Mouse (Mus musculus): ENCODE measurements around the gene Gfpt2.
"Not testable (repeated sequence)": the region's sequence is repeated elsewhere in the genome, so short reads cannot be mapped to it uniquely, and the experiment has no call there.

Gfpt2 gene

DNA sequence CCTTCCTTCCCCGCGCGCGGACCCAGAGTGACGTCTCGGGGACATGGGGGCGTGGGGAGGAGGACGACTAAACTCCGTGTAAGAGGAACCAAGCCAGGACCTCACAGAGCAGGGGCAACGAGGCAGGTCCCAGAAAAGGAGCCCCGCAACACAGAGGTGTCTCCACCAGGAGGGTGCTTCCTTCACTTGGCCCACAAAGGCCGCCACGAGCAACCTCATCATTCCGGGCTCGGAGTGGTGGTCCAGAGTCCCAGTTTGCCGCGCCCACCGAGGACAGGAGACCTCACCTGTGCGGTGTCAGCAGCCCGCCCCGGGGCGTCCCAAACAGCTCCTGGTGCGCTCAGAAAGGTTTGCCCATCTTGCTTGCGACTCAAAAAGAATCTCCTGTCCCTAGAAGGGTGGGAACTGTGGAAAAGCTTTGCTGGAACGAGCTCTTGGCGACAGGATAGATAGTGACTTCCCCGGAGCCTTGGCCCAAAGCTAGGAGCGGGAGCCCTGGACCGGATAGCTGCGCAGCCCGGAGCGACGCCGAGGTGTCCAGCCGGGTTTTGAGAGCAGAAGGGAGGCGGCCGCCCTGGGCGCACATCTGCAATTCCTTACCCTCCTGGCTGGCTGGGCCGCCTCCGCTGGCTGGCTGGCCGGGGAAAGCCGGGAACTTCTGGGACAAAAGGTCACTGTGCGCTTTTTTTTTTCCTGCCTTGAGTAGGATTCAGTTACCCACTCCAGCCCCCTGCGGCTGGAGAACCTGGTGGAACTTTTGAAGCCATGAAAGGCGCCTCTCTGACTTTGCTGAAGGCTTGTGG lies 565 bp downstream of the Gfpt2 start:
- DNase-seq: peak; percentile 42 to 62

DNA sequence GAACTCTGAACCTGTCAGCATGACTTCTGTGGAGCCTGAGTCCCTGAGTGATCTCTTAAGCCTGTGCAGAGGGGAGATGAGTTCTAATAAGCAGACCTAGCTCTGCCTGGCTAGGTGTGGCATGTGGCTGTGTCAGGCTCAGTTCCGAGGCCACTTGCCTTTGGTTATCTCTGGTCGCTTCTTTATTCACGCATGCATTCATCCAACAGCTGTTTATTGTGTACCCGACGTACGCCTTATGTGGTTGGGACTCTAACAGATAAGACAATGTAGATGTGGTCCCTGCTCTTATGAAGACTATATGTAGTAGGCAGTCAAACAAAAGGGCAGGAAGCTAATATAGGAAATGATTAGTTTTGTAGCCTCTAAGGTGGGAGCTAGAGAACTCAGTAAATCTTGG lies 5.0 kb downstream of the Gfpt2 start:
- no peak for DNase-seq

DNA sequence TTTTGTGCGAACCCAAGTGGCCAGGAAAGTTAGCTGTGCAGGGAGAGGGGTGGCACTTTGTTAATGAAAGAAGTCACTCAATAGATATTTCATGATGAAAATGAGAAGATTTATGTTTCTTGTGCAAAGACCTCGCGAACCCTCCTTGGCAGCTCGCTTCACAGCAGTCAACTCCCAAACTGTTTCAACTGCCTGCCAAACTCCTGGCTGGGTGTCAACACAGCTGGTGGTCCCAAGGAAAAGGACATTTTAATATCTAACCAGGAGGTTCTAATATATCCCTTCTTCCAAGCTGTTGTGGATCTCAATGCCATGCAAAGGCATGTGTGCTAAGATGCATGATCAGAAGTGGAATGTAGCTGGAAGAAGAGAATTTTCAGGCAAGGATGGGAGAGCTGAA lies 7.5 kb downstream of the Gfpt2 start:
- no peak for DNase-seq

DNA sequence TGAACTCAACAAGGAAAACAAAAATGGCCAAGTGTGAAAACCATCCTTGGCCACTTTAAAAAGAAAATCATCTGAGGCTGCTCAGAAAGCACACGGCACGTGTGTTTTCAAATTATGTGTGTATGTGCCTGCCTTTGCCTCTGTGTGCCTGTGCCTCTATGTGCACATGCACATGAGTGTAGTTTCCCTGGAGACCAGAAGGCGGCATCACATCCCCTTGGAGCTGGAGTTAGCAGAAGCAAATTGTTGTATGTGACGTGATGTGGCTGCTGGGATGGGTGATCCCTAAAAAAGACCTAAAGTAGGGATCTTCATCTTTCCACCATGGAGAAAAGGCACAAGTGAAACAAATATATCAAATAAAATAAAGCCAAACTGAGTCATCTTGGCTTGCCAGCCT lies 9.8 kb downstream of the Gfpt2 start:
- DNase-seq: no peak

DNA sequence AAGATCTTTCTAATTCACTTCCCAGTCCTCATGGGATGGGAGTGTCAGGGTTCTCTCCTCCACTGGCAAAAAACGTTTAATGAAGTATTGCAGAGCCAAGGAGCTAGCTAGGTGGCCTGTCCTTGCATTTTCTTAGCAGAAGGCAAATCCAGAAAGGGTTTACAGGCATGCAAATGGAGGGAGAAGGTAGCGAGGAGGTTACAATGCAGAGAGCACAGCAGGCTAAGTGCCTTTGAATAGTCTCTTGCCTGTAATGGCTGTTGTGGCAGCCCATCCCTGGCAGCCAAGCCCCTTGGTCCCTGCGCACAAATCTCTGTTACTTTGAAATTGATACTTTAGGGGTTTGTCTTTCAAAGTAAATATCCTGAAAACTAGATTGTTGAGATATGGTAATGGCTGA lies 12.2 kb downstream of the Gfpt2 start:
- no peak for DNase-seq

DNA sequence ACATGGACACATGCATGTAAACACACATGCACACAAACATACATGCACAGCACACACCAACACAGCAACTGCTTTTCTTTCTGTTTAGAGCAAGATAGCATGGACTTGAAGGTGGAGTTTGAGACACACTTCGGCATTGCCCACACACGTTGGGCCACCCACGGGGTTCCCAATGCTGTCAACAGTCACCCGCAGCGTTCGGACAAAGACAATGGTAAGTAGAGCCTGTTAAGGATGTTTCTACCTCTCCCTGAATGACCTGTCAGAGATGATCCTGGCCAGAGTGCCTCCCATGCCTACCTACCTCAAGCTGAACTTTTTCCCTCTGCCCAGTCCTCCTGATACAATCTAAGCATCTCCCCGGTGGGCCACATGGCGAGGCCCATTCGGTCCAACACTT lies 15.0 kb downstream of the Gfpt2 start:
- DNase-seq: no peak

DNA sequence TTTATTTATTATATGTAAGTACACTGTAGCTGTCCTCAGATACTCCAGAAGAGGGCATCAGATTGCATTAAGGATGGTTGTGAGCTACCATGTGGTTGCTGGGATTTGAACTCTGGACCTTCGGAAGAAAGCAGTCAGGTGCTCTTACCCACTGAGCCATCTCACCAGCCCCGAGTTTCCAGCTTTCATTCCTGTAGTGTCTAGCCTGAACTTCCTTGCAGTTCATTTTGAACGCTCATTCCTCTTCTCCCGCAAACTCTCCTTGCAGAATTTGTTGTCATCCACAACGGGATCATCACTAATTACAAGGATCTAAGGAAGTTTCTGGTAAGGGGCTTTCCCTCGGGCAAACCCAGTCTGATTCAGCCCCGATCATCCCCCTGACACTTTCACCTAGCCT lies 16.7 kb downstream of the Gfpt2 start:
- not testable (repeated sequence) for DNase-seq

DNA sequence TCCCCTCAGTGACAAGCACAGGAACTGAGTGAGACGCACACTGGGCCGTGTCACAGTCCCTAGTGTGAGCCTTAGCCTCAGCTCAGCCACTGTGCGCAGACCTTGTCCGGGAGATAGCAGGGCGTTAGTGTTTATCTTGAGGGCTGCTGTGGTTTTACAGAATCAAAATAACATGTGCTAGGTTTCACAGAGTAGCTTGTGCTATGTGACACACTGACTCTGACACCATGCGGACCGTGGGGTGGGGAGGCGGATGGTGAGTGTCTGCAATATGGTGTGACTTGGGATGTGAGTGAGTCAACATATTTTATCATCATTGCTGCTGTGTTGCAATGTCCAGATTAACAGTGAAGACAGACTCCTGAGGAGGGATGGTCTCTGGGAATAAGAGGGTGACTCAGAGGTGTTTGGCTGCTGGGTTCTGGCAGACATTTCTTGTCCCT lies 17.1 kb downstream of the Gfpt2 start:
- DNase-seq: no peak

DNA sequence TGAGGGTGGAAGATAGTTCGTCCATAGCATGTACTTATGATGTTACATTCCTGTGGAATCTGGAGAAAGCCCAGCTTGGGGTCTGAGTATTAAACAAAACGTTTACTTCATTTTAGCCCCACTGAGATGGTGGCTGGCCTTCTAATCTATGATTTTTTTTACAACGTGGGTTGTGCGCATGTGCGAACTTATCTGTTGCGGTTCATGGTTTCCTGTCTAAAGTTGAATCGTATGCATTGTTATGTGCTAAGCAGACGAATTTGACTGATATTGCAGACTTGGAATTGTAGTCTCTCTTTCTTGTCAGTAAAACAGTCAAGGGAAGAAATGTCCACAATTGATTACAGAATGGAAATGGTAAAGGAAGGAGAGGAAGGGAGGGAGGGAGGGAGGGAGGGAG lies 17.9 kb downstream of the Gfpt2 start:
- DNase-seq: no peak

DNA sequence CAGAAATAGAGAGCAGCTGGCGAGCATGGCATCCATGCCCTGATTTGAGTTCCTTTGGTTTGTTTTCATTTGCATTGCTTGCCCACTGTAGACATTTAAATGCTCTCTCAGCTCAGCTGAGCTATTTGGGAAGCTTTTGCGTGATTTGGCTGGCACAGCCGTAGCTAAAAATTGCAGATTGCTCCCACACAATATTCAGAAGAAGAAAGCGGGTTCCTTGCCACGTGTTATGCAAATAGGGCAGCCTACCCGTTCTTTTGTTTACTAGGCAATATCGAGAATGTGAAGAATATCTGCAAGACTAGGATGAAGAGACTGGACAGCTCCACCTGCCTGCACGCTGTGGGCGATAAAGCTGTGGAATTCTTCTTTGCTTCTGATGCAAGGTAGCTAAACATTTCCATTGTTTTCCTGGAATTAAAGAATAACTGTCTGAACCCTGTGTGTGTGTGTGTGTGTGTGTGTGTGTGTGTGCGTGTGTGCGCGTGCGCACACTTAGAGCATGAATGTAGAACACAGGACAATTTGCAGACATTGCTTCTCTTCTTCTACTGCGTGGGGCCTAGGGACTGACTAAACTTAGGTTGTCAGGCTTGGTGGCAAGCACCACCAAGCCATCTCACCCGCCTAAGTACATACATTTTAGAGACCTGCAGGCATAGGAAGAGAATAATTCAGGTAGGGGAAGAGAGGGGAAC lies 25.0 kb downstream of the Gfpt2 start:
- no peak for DNase-seq

DNA sequence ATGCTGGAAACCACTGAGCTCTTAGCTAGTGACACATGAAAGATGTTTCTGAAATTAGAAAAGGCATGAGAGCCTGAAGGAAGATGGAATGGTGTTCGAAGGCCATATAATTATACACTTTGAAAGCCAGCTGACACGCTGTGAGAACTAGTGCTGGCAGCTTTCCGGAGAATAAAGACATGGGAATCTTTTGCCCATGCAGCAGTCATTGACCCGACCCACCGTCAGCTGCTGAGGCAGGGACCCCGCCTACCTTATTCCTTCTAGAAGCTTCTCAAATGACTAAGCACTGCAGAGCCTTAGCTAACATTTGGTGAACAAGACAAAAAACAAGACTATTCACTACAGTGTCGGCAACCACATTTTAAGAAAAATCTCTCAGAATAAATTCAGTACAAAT lies 25.7 kb downstream of the Gfpt2 start:
- no peak for DNase-seq

DNA sequence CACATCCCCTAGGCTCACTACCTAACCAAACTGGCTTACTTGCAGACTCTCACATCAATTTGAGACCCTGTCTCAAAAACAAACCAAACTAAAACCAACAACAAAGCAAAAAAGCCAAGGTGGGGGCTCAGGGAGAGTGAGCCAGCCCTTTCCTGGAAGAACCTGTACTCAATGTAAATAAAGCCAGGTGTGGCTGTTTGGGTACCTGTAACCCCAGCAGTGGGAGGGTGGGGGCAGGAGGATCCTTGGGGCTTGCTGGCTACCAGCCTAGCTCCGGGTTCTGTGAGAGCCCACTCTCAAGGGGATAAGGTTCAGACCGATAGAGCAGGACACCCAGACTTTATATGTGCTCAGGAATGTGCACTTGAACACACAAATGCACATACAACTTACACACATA lies 26.9 kb downstream of the Gfpt2 start:
- DNase-seq: no peak

DNA sequence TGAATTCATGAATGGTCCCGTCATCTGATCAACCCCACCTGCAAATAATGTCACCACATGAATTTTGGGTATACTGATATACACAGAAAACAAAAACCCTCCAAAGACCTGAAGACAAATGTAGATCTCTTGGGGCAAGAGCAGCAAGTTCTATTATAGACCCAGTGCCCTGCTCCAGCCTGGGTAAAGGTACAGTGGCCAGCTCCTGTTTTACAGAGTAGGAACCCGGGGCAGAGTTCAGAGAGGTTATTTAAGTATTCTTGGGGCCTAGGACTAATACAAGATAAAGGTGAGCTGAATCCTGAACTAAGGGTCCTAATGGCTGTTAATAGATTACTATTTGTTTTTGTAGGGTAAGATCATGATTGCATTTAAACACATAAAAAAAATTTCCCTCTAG lies 27.6 kb downstream of the Gfpt2 start:
- DNase-seq: no peak

DNA sequence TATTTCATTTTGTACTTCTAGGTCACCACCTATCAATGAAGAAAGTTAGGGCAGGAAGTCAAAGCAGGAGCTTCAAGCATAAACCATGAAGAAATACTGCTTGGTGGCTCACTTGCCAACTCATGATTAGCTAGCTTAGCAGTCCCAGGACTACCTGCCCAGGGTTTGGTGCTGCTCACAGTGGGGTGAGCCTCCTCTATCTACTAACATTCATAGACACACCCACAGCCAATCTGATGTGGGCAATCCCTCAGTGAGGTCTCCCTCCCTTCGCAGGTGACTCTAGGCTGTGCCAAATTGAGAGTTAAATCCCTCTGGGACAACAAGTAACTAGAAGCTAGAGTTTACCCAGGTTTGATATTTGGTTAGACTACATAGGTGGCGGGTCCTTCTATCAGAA lies 28.4 kb downstream of the Gfpt2 start:
- no peak for DNase-seq

DNA sequence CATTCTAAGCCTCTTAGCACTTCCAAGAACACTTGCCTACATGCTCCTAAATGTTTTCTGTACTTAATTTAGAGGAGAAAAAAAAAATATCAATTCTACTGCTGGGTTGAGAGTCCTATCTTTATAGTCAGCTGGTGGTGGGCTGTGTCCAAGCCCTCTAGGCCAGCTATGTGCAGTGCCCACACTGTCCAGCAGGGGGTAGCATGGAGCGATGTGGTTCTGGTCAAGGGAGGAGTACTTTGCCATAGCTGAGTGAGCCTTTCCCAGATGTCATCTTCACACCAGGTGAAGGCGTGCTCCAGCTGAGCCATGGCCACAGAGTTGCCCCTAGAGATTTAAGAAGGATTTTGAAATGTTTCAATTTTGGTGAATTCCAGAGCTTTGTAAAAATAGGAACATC lies 30.9 kb downstream of the Gfpt2 start:
- peak; percentile 59 to 87 for DNase-seq

DNA sequence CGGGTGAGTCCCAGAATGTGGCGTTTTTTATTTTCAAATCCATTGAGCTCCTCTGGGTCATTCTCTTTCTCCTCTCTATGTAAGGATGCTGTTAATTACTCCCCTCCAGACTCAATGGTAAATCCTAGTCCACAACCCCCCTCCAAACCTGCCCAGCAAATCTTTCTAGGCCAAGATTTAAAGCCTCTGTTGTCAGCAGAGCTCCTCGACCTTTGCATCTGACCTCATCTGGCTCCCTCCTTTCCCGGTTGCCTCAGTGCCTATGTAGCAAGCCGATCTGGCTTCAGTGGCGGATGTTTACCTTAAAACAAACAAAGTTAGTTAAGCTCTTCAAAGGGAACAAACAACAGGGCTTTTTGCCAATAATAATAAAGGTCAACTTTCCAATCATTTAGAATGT lies 33.3 kb downstream of the Gfpt2 start:
- DNase-seq: no peak

DNA sequence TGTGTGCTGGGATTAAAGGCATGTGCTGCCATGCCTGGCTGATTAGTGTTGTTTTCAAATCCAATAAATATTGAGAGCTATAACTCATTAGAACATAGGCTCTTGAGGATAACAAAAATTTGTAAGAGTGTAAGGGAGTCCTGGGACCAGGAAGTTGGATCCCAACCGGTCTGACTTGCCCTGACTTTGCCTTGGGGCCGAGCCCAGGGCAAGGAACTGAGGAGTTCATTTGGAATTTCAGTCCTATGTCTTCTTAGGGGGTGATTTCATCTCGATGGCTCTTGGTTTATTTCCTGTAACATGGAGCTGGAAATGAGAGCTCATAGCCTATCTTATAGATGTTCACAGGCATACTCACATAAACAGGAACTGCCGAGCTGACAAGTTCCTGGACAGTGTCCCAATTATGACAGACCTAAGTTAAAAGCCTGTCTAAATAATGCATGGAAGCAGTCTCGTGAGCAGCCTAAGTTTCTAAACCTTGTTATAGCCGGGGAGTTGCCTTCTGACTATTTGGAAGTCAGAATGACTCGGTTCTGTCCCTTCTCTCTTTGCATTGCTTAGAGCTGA lies 35.3 kb downstream of the Gfpt2 start:
- no peak for DNase-seq

DNA sequence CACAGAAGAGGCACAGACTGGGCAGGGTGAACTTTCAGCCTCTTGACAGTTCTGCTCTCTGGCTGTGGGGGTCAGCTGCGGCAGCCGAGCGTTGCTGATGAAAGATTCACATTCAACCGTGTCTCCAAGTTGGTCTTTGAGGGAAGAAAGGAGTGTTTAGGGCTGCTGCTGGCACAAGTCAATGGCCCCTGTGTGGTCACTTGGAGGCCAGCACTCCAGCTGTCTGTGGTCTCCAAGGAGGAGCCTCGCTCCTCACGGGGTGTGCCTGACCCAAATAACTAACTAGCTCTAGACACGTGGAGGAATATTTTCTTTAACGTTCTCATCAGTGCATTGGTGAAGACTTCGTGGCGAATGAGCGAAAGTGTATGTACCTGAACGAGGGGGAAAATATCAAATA lies 38.0 kb downstream of the Gfpt2 start:
- DNase-seq: no peak

DNA sequence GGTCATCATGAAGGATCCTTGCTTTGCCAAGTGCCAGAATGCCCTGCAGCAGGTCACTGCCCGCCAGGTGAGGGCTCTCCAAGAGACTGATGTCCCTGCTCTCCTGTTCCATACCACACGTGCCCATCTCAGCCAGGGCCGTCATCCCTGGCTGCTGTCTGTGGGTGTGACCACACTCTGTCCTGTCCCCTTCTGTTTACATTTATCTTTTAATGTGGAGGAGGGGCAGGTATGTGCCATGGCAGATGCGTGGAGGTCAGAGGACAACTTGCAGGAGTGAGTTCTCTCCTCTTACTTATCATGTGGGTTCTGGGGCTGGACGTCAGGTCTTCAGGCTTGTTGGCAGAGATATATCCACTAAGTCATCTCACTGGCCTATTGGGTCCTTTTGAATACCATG lies 39.0 kb downstream of the Gfpt2 start:
- DNase-seq: no peak

DNA sequence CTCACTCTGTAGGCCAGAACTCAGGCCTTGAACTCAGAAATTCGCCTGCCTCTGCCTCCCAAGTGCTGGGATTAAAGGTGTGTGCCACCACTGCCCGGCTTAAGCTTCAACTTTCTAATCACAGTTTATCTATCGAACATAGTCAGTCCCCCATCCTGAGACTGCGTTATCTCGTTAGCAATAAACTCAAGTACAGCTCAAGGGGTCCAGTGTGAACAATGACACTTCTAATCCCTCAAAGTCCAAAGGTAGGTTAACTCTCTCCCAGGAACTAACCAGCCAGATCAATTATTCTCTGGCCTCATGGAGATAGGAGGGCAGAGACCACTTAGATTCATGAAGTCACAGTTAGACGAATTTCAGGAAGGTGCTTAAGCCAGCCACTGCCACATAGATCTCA lies 40.3 kb downstream of the Gfpt2 start:
- DNase-seq: no peak

DNA sequence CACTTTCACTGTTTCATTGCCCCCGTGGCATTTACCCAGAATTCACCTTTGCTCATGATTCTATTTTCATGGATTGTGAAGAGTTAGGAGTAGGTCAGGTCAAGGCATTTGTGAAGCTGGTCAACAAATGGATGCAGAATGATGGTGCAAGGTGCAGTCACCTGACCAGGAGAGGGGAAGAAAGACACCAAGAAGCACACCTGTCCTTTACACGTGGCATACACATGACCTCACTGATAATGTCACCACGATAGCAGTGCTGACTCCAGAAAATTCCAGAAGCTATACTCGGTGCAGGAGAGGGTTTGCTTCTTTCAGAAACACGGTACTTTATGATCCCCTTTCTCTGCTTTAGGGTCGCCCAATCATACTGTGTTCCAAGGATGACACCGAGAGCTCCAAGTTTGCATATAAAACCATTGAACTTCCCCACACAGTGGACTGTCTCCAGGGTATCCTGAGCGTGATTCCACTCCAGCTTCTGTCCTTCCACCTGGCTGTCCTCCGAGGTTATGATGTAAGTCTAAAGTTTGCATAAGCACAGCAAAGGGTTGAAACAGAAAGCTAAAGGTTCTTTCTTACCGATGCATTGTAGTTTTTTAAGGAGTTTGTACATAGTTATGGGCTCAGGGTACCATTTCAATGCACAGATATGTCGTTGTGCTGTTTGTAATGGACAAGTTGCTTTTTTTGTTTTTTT lies 41.4 kb downstream of the Gfpt2 start:
- DNase-seq: no peak

DNA sequence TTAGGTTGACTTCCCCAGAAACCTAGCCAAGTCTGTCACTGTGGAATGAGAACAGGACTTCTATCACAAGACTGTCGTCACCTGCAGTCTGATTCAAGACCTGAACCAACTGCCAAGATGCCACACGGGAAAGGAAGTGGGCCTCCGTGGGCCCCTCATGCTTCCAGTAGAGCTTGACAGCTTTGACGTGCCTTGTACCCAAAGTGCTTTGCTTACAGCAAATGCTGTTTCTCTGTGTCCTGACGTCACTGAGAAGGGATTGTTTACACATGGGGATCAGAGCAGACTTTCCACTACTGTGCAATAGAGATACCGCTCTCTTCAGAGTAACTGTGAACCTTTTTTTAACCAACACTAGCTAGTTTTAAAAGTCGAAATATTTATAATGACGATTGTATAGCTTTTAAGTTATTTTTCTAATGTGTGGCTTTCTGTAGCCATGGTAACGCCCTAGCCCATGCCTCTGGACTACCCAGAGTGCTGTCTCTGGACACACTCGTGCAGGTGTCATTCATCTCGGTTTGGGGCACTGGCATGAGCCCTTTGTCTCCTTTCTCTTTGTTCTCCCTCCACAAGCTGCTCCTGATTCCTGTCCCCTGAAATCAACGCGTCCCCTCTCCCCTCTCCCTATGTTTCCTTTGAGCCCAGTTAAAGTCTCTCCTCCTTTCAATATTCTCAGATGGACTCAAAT lies 43.9 kb downstream of the Gfpt2 start:
- no peak for DNase-seq

DNA sequence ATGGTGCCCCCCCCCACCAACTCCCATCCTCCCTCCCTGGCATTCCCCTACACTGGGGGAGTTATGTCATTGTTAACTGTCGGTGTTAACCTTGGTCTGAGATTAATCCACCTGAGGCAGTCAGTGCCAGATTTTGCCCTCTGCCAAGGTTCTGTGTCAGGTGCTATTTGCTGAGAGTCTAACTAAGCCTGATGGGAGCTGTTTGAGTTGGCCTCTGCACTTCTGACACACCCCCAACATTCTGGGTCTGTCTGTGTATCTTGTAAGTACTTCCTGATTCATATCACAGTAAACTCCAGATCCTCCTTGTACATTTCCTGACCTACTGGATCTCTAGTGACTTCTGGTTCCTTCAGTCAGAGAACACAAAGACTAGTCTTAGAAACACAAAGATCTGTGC lies 46.7 kb downstream of the Gfpt2 start:
- DNase-seq: peak; percentile 53 to 68

All from kidney, postnatal 36 days (tissue).